Mouse (Mus musculus) megakaryocyte, adult 5-6 weeks (primary cell): ENCODE measurements around the gene Olfr1385. TPM values are rescaled to one million over a fixed set of nuclear protein-coding genes. Genes with fewer than 3 reads are reported as not detected.
"Not testable (repeated sequence)": the region's sequence is repeated elsewhere in the genome, so short reads cannot be mapped to it uniquely, and the experiment has no call there.

Experiments
- ATAC-seq: 2 replicates; pipeline ENCODE4 v1.8.0; 2016; ENCODE audit warnings: mild to moderate bottlenecking, inconsistent platforms; ENCODE audit not compliant: poor library complexity, severe bottlenecking
- total RNA-seq, 2 experiments: library from RNA; stranded (forward) in 1 of 2; stranded (reverse) in 1 of 2; fragments of 153-499, 151-499 nt in 1 of 2; fragments of 221-1000, 200-1000 nt in 1 of 2; gene quantifications; 2 replicates each; pipeline versions ENCODE4 v1.2.3 to v1.2.4; 2015 to 2017

The Olfr1385 gene
- total RNA-seq (2015) (not detected in 2 replicates), total RNA-seq (2017) (not detected in 2 replicates)

DNA sequence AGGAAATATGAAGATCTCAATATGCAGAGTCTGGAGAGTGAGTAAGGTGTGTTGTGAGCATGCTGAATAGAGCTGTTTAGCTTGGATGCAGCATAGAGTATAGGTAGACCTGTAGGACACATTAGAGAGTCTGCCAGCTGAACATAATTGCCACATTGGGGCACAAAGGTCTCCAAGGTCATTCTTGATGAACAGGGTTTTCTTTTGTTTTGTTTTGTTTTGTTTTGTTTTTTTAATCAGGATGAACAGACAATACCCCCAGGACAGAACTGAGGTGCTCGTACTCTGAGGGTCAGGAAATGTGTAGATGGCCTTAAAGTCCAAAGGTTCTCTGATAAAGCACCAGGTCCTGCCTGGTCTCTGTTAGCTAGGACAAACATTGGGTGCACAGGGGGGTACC lies at the start of gene Olfr1385:
Gene Olfr1385, plus strand, starts transcription at position 301 of the 400 bp plus-strand sequence.
- not testable (repeated sequence) for ATAC-seq

DNA sequence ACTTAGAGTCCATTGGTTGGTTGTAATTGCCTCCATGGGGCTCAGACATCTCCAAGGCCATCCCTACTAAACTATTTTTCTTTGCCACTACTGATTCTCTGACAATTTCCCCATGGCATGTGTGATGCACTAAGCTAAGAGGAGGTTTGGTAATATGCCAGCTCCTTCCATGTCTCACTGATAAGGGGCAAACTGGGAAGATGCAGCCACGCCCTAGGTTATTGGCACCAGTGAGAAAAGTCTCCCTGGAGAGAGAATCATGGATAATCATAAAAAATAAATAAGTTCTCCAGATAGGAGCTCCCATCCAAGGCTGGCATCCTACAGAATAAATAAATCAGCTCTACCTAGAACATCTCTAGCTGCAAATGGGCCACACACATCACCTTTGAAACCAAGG lies 33.8 kb upstream of the Olfr1385 start, which contains the start of gene Olfr1387:
Gene Olfr1387, plus strand, starts transcription at position 301 of the 400 bp plus-strand sequence.
- no peak for ATAC-seq

DNA sequence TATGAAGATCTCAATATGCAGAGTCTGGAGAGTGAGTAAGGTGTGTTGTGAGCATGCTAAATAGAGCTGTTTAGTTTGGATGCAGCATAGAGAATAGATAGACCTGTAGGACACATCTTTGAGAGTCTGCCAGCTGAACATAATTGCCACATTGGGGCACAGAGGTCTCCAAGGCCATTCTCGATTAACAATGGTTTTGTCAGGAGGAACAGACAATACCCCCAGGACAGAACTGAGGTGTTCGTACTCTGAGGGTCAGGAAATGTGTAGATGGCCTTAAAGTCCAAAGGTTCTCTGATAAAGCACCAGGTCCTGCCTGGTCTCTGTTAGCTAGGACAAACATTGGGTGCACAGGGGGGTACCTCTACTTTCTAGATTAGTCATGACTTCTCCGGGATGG lies 24.1 kb upstream of the Olfr1385 start, which contains the start of gene Olfr1386:
Gene Olfr1386, plus strand, starts transcription at position 301 of the 400 bp plus-strand sequence.
- ATAC-seq = not testable (repeated sequence)

DNA sequence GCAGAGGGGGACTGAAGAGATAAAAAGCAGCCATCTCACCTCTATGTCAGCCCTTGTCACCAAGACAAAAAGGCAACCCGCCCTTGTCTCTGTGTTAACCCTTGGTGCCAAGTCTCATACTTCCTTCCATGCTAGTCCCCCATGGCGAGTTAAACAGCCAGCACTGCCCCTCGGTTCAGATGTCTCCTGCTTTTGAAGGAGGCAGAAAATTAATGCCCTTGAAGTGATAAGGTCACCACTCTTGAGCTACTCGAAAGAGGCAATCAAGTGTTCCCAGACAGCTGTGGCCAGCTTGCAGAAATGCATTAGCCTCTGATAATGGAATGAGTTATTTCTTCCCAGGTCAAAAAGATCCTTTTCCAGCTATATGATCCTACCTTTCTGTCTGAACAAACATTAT lies 2.9 kb upstream of the Olfr1385 start:
- ATAC-seq = no peak

DNA sequence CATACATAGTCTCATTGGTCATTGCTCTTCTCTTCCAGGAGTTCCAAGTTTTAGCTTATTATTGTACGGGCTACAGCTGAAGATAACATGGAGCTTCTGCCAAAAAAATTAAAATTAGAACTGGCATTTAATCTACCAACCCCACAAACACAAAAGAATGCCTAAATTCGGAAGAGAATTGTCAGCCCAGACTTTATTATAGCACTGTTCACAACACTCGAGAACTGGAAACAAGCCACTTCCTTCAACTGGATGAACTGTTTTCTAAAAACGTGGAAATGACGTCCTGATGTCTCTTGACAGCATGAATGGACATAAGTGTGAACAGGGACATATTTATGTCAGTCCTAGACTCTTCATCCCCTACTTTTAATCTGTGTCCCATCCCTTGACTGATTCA lies 29.2 kb downstream of the Olfr1385 start:
- no peak for ATAC-seq

DNA sequence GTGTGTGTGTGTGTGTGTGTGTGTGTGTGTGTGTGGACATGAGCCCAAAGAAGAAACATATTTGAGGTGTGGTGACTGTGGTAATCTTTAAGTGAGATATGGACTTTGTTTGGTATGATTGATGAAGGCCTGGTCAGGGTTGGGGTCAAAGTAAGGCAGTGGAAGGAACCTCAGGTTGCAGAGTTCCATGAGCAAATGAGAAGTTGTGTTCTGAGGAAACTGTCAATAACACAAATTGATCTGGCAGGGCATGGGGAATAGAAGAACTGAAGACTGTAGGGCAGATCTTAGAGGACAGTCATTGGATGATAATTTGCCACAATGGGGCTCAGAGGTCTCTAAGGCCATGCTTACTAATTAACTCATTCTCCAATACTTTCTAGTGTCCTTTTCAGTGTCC lies 30.5 kb downstream of the Olfr1385 start, which contains the start of gene Olfr1383:
Gene Olfr1383, plus strand, starts transcription at position 301 of the 400 bp plus-strand sequence.
- no peak for ATAC-seq

DNA sequence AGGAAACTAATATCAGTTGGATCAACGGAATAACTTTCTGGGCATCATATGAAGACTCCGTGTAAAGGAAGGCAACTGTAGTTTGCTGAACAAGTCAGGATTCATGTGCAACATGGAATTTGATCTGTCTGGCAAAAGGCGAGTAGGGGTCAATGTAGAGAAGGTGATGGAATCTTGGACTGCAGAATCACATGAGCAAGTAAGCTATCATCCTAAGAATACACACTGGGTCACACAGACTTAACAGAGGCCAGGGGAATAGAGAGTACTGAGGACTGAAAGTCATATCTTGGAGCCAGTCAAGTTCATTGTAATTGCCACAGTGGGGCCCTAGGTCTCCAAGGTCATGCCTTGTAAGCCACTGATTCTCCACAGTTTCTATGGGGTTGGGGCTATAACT lies 39.1 kb downstream of the Olfr1385 start, which contains the start of gene Olfr1382:
Gene Olfr1382, plus strand, starts transcription at position 301 of the 400 bp plus-strand sequence.
- ATAC-seq = no peak

DNA sequence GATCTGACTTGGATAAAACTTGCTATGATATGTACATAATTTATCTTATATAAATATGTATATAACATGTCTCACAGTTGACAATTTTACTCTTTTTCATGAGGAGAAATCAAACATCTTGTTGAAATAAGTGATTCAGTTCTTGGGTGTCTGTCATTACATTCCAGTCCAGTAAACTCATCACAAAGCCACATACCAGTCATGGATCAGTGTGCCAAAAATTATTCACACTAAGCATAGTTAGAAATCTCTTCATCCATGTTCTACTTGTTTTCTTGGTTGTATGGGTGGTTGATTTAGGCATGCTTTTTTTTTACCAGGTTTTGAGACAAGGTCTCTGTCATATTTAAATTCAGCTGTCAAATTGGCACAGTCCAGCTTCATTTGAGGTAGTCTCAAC lies 43.9 kb downstream of the Olfr1385 start:
- ATAC-seq = no peak

DNA sequence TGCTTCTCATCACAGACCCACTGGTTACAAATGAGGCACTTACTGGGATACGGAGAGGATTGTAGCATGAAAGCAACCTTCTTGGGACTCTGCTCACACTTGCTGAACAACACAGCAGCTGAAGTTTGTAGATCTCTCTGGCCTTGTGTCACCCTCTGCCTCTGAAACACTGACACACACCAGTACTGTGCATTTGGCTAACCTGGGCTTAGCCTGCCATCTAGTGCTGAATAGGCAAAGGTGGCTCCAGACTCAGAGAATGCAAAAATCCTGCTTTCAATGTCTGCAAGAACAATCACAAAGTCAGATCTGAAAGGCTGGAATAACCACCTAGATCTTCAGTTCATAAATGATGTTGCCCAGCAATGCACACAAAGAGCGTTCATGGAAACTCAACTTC lies 47.8 kb downstream of the Olfr1385 start:
- not testable (repeated sequence) for ATAC-seq

DNA sequence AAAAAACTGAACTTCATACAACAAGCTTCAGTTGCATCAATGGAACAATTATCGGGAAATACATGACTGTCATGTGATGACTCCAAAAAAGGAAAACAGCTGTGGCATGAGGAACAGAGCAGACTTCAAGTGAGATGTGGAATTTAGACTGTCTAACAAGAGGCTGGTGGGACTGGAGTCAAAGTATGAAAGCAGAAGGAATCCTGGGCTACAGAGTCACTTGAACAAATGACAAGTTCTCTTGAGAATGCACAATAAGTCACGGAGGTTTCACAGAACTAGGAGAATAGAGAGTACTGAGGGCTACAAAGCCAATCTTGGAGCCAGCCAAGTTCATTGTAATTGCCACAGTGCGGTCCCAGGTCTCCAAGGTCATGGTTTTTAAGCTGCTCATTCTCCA lies 54.3 kb downstream of the Olfr1385 start, which contains the start of gene Olfr1381:
Gene Olfr1381, plus strand, starts transcription at position 301 of the 400 bp plus-strand sequence.
- ATAC-seq = not testable (repeated sequence)

Other genes starting within 250 kb of the Olfr1385 start
- gene Mgat1, start 244.9 kb upstream of the Olfr1385 start, total RNA-seq (2015) = 33.6 and 36.0 TPM in 2 replicates
- 42.6 and 42.9 TPM in 2 replicates for gene Mgat1, start 244.9 kb upstream of the Olfr1385 start, total RNA-seq (2017)
- not detected in 2 replicates for gene Olfr1393, start 210.8 kb upstream of the Olfr1385 start, total RNA-seq (2015)
- gene Olfr1393, start 210.8 kb upstream of the Olfr1385 start, total RNA-seq (2017) = not detected in 2 replicates
- 0.84 TPM in 1 of 2 replicates, not detected in the other for gene Olfr1392, start 203.8 kb upstream of the Olfr1385 start, total RNA-seq (2015)
- not detected in 2 replicates for gene Olfr1392, start 203.8 kb upstream of the Olfr1385 start, total RNA-seq (2017)
- gene Olfr10, start 184.3 kb upstream of the Olfr1385 start, total RNA-seq (2015) = not detected in 2 replicates
- not detected in 2 replicates for gene Olfr10, start 184.3 kb upstream of the Olfr1385 start, total RNA-seq (2017)
- gene Olfr1391, start 166.3 kb upstream of the Olfr1385 start, total RNA-seq (2015) = not detected in 2 replicates
- gene Olfr1391, start 166.3 kb upstream of the Olfr1385 start, total RNA-seq (2017) = not detected in 2 replicates
- gene Olfr1390, start 153.9 kb upstream of the Olfr1385 start, total RNA-seq (2015) = not detected in 2 replicates
- gene Olfr1390, start 153.9 kb upstream of the Olfr1385 start, total RNA-seq (2017) = not detected in 2 replicates
- gene Olfr1389, start 66.0 kb upstream of the Olfr1385 start, total RNA-seq (2015) = not detected in 2 replicates
- not detected in 2 replicates for gene Olfr1389, start 66.0 kb upstream of the Olfr1385 start, total RNA-seq (2017)
- gene Olfr1388, start 52.4 kb upstream of the Olfr1385 start, total RNA-seq (2015) = 0.13 TPM in 1 of 2 replicates, not detected in the other
- gene Olfr1388, start 52.4 kb upstream of the Olfr1385 start, total RNA-seq (2017) = 0.29 and 0.65 TPM in 2 replicates
- not detected in 2 replicates for gene Olfr1387, start 33.7 kb upstream of the Olfr1385 start, total RNA-seq (2015)
- not detected in 2 replicates for gene Olfr1387, start 33.7 kb upstream of the Olfr1385 start, total RNA-seq (2017)
- gene Olfr1386, start 24.0 kb upstream of the Olfr1385 start, total RNA-seq (2015) = not detected in 2 replicates
- gene Olfr1386, start 24.0 kb upstream of the Olfr1385 start, total RNA-seq (2017) = not detected in 2 replicates
- not detected in 2 replicates for gene Olfr1384, start 17.7 kb downstream of the Olfr1385 start, total RNA-seq (2015)
- gene Olfr1384, start 17.7 kb downstream of the Olfr1385 start, total RNA-seq (2017) = not detected in 2 replicates
- not detected in 2 replicates for gene Olfr1383, start 30.6 kb downstream of the Olfr1385 start, total RNA-seq (2015)
- gene Olfr1383, start 30.6 kb downstream of the Olfr1385 start, total RNA-seq (2017) = not detected in 2 replicates
- not detected in 2 replicates for gene Olfr1382, start 39.2 kb downstream of the Olfr1385 start, total RNA-seq (2015)
- not detected in 2 replicates for gene Olfr1382, start 39.2 kb downstream of the Olfr1385 start, total RNA-seq (2017)
- gene Olfr1381, start 54.4 kb downstream of the Olfr1385 start, total RNA-seq (2015) = not detected in 2 replicates
- gene Olfr1381, start 54.4 kb downstream of the Olfr1385 start, total RNA-seq (2017) = not detected in 2 replicates
- not detected in 2 replicates for gene Olfr1380, start 67.8 kb downstream of the Olfr1385 start, total RNA-seq (2015)
- gene Olfr1380, start 67.8 kb downstream of the Olfr1385 start, total RNA-seq (2017) = not detected in 2 replicates
- 0.09 TPM in 1 of 2 replicates, not detected in the other for gene Flt4, start 120.2 kb downstream of the Olfr1385 start, total RNA-seq (2015)
- not detected in 2 replicates for gene Flt4, start 120.2 kb downstream of the Olfr1385 start, total RNA-seq (2017)
- gene Scgb3a1, start 174.5 kb downstream of the Olfr1385 start, total RNA-seq (2015) = not detected in 2 replicates
- not detected in 2 replicates for gene Scgb3a1, start 174.5 kb downstream of the Olfr1385 start, total RNA-seq (2017)
- 65.2 and 67.0 TPM in 2 replicates for gene Cnot6, start 223.7 kb downstream of the Olfr1385 start, total RNA-seq (2015)
- gene Cnot6, start 223.7 kb downstream of the Olfr1385 start, total RNA-seq (2017) = 45.4 and 58.5 TPM in 2 replicates